Mouse (Mus musculus) ES-E14 (cell line): ENCODE data around the gene Ppara.

Experiments used
- CHD2 ChIP-seq: IDR thresholded peaks from 2 replicates; pipeline ENCODE4 v1.6.1; 2014; ENCODE audit warnings: mild to moderate bottlenecking, low read depth, low read length, inconsistent platforms
- HCFC1 ChIP-seq: IDR thresholded peaks from 2 replicates; pipeline ENCODE4 v1.6.1; 2012; ENCODE audit warnings: low read length, inconsistent platforms, borderline replicate concordance; ENCODE audit not compliant: insufficient read depth
- MAFK ChIP-seq: IDR thresholded peaks from 2 replicates; pipeline ENCODE4 v1.6.1; 2014; ENCODE audit warnings: mild to moderate bottlenecking, low read depth, low read length, inconsistent platforms; ENCODE audit not compliant: insufficient read depth
- ZC3H11A ChIP-seq: IDR thresholded peaks from 2 replicates; pipeline ENCODE4 v1.6.1; 2012; ENCODE audit warnings: low read depth, mild to moderate bottlenecking, inconsistent platforms, low read length, borderline replicate concordance
- ZNF384 ChIP-seq: IDR thresholded peaks from 2 replicates; pipeline ENCODE4 v1.6.1; 2012; ENCODE audit warnings: low read depth, low read length, inconsistent platforms

- TF ChIP-seq CHD2: no peak
- TF ChIP-seq MAFK: no peak
- no peak for TF ChIP-seq ZNF384
- TF ChIP-seq ZC3H11A: no peak
- no peak for TF ChIP-seq HCFC1
Measured at GRCm38 (mm10) chr15:85703194-85703641, 31.6 kb upstream of the Ppara start.
